Mouse (Mus musculus): Measurements from ENCODE around the gene Mrpl41. TPM values are rescaled to one million over a fixed set of nuclear protein-coding genes. Genes with fewer than 3 reads are reported as not detected.
"Not testable (repeated sequence)": the region's sequence is repeated elsewhere in the genome, so short reads cannot be mapped to it uniquely, and the experiment has no call there.

Mrpl41 gene
- polyA plus RNA-seq, 1 experiment from 2014 or later = 102 TPM

GRCm38 (mm10) chr2:24944304-24944703 lies 30.6 kb downstream of the Mrpl41 start:
- not testable (repeated sequence) for H3K4me3 ChIP-seq (ENCODE audit: low read length); H3K4me2 ChIP-seq (ENCODE audit: low read depth, low read length); H3K9me3 ChIP-seq (ENCODE audit: control insufficient read depth, low read length); ATAC-seq (ENCODE audit: low read depth); H3K27me3 ChIP-seq (ENCODE audit: control insufficient read depth, insufficient read depth, low read depth, low read length); H3K27ac ChIP-seq (ENCODE audit: low read length); H3K4me1 ChIP-seq (replicated peaks; ENCODE audit: control insufficient read depth, insufficient read depth, low read length); H3K9ac ChIP-seq (ENCODE audit: low read length); H3K36me3 ChIP-seq (ENCODE audit: control insufficient read depth, insufficient read depth, low read length)
- 36% methylated on average over 2 of the region's 2 CpGs for WGBS

GRCm38 (mm10) chr2:24942092-24942491 lies 32.8 kb downstream of the Mrpl41 start:
- Histone ChIP-seq H3K27ac (ENCODE audit: low read length) (no peak overlapping the region), H3K27me3 (ENCODE audit: control insufficient read depth, insufficient read depth, low read depth, low read length) (no peaks in the 10 kb centered on the region), H3K4me1 (replicated peaks; ENCODE audit: control insufficient read depth, insufficient read depth, low read length) (no peaks in the 10 kb centered on the region), H3K4me3 (ENCODE audit: low read length) (no peak overlapping the region), H3K9me3 (ENCODE audit: control insufficient read depth, low read length) (no peaks in the 10 kb centered on the region), H3K4me2 (ENCODE audit: low read depth, low read length) (no peak overlapping the region), H3K36me3 (ENCODE audit: control insufficient read depth, insufficient read depth, low read length) (no peaks in the 10 kb centered on the region), H3K9ac (ENCODE audit: low read length) (no peak overlapping the region)
- ATAC-seq (ENCODE audit: low read depth) = no peak
- 77% methylated on average over 4 of the region's 4 CpGs for WGBS

- peak; percentile 95 for ATAC-seq (ENCODE audit: low read depth)
- no peaks in the 10 kb centered on the region for H3K9me3 ChIP-seq (ENCODE audit: control insufficient read depth, low read length)
- H3K27me3 ChIP-seq (ENCODE audit: control insufficient read depth, insufficient read depth, low read depth, low read length) = no peaks in the 10 kb centered on the region
- H3K36me3 ChIP-seq (ENCODE audit: control insufficient read depth, insufficient read depth, low read length) = no peaks in the 10 kb centered on the region
- peak within 1 kb of the TSS; percentile 90 for H3K9ac ChIP-seq (ENCODE audit: low read length)
- H3K4me1 ChIP-seq (replicated peaks; ENCODE audit: control insufficient read depth, insufficient read depth, low read length) = peaks cover 8% of the 10 kb centered on the region
- H3K4me2 ChIP-seq (ENCODE audit: low read depth, low read length) = peak within 1 kb of the TSS; percentile 97
- WGBS = under 1% methylated on average over 48 of the region's 49 CpGs
- peak within 1 kb of the TSS; percentile 97 for H3K27ac ChIP-seq (ENCODE audit: low read length)
- H3K4me3 ChIP-seq (ENCODE audit: low read length) = peak within 1 kb of the TSS; percentile 85
Observed at GRCm38 (mm10) chr2:24935057-24935796, 39.7 kb downstream of the Mrpl41 start, which contains the start of gene Arrdc1. TSS of gene Arrdc1 (minus strand) at chr2:24935252.

GRCm38 (mm10) chr2:24934441-24934963 lies 40.4 kb downstream of the Mrpl41 start:
- H3K9ac ChIP-seq (ENCODE audit: low read length) = peak overlapping the region; percentile 90
- 4% methylated on average over 18 of the region's 19 CpGs for WGBS
- ATAC-seq (ENCODE audit: low read depth) = peak; percentile 64

GRCm38 (mm10) chr2:24929593-24929992 lies 45.3 kb downstream of the Mrpl41 start:
- peaks cover 27% of the 10 kb centered on the region for H3K4me1 ChIP-seq (replicated peaks; ENCODE audit: control insufficient read depth, insufficient read depth, low read length)
- no peak overlapping the region for H3K9ac ChIP-seq (ENCODE audit: low read length)
- H3K4me2 ChIP-seq (ENCODE audit: low read depth, low read length) = no peak overlapping the region
- WGBS = 90% methylated on average over 5 of the region's 5 CpGs
- no peak overlapping the region for H3K4me3 ChIP-seq (ENCODE audit: low read length)
- H3K27me3 ChIP-seq (ENCODE audit: control insufficient read depth, insufficient read depth, low read depth, low read length) = no peaks in the 10 kb centered on the region
- no peaks in the 10 kb centered on the region; the same call in 1 of the 2 replicates for H3K36me3 ChIP-seq (ENCODE audit: control insufficient read depth, insufficient read depth, low read length)
- ATAC-seq (ENCODE audit: low read depth) = no peak
- H3K27ac ChIP-seq (ENCODE audit: low read length) = peak overlapping the region; percentile 99
- H3K9me3 ChIP-seq (ENCODE audit: control insufficient read depth, low read length) = no peaks in the 10 kb centered on the region

More at GRCm38 (mm10) chr2:24934441-24934963, 40.4 kb downstream of the Mrpl41 start:
- H3K4me1 ChIP-seq (replicated peaks; ENCODE audit: control insufficient read depth, insufficient read depth, low read length) = peaks cover 12% of the 10 kb centered on the region
- H3K4me3 ChIP-seq (ENCODE audit: low read length) = peak overlapping the region; percentile 85
- H3K36me3 ChIP-seq (ENCODE audit: control insufficient read depth, insufficient read depth, low read length) = no peaks in the 10 kb centered on the region
- no peaks in the 10 kb centered on the region for H3K9me3 ChIP-seq (ENCODE audit: control insufficient read depth, low read length)
- H3K27ac ChIP-seq (ENCODE audit: low read length) = peak overlapping the region; percentile 97
- peak overlapping the region; percentile 97 for H3K4me2 ChIP-seq (ENCODE audit: low read depth, low read length)
- no peaks in the 10 kb centered on the region for H3K27me3 ChIP-seq (ENCODE audit: control insufficient read depth, insufficient read depth, low read depth, low read length)

GRCm38 (mm10) chr2:24929119-24929518 lies 45.8 kb downstream of the Mrpl41 start:
- Histone ChIP-seq H3K27me3 (ENCODE audit: control insufficient read depth, insufficient read depth, low read depth, low read length) (no peaks in the 10 kb centered on the region), H3K27ac (ENCODE audit: low read length) (peak overlapping the region; percentile 99), H3K9ac (ENCODE audit: low read length) (no peak overlapping the region), H3K4me3 (ENCODE audit: low read length) (no peak overlapping the region), H3K9me3 (ENCODE audit: control insufficient read depth, low read length) (no peaks in the 10 kb centered on the region), H3K36me3 (ENCODE audit: control insufficient read depth, insufficient read depth, low read length) (no peaks in the 10 kb centered on the region; the same call in 1 of the 2 replicates), H3K4me2 (ENCODE audit: low read depth, low read length) (no peak overlapping the region), H3K4me1 (replicated peaks; ENCODE audit: control insufficient read depth, insufficient read depth, low read length) (peaks cover 24% of the 10 kb centered on the region)
- ATAC-seq (ENCODE audit: low read depth) = peak; percentile 56
- WGBS = 22% methylated on average over 2 of the region's 2 CpGs

GRCm38 (mm10) chr2:24927810-24928479 lies 47.0 kb downstream of the Mrpl41 start:
- Histone ChIP-seq H3K27ac (ENCODE audit: low read length) (peak overlapping the region; percentile 99), H3K9ac (ENCODE audit: low read length) (peak overlapping the region; percentile 36; the same call in 1 of the 2 replicates), H3K9me3 (ENCODE audit: control insufficient read depth, low read length) (no peaks in the 10 kb centered on the region), H3K4me3 (ENCODE audit: low read length) (peak overlapping the region; percentile 17), H3K27me3 (ENCODE audit: control insufficient read depth, insufficient read depth, low read depth, low read length) (no peaks in the 10 kb centered on the region), H3K4me2 (ENCODE audit: low read depth, low read length) (peak overlapping the region; percentile 49), H3K4me1 (replicated peaks; ENCODE audit: control insufficient read depth, insufficient read depth, low read length) (peaks cover 24% of the 10 kb centered on the region), H3K36me3 (ENCODE audit: control insufficient read depth, insufficient read depth, low read length) (no peaks in the 10 kb centered on the region; the same call in 1 of the 2 replicates)
- peak; percentile 92 for ATAC-seq (ENCODE audit: low read depth)
- WGBS = 48% methylated on average over 4 of the region's 4 CpGs

- Histone ChIP-seq H3K27me3 (ENCODE audit: control insufficient read depth, insufficient read depth, low read depth, low read length) (no peaks in the 10 kb centered on the region), H3K4me3 (ENCODE audit: low read length) (no peak overlapping the region), H3K4me1 (replicated peaks; ENCODE audit: control insufficient read depth, insufficient read depth, low read length) (peaks cover 24% of the 10 kb centered on the region), H3K36me3 (ENCODE audit: control insufficient read depth, insufficient read depth, low read length) (no peaks in the 10 kb centered on the region; the same call in 1 of the 2 replicates), H3K9ac (ENCODE audit: low read length) (peak overlapping the region; percentile 36), H3K9me3 (ENCODE audit: control insufficient read depth, low read length) (no peaks in the 10 kb centered on the region), H3K27ac (ENCODE audit: low read length) (peak overlapping the region; percentile 94), H3K4me2 (ENCODE audit: low read depth, low read length) (peak overlapping the region; percentile 49; the same call in 1 of the 2 replicates)
- WGBS = 35% methylated on average over 7 of the region's 7 CpGs
- peak; percentile 3; the same call in 1 of the 2 replicates for ATAC-seq (ENCODE audit: low read depth)
Observed at GRCm38 (mm10) chr2:24926965-24927358, 47.9 kb downstream of the Mrpl41 start.

All from lung, embryonic 16.5 days (tissue).